Mouse (Mus musculus): ENCODE measurements at regions not wholly inside any gene's neighbourhood (a gene's known extent, or its start where the extent isn't known, plus 50 kb on each side); places are given as distances from the start of the nearest gene placed in this dataset.
A peak's percentile ranks its signal among the peaks of the same experiment; 100 is the strongest.

DNA sequence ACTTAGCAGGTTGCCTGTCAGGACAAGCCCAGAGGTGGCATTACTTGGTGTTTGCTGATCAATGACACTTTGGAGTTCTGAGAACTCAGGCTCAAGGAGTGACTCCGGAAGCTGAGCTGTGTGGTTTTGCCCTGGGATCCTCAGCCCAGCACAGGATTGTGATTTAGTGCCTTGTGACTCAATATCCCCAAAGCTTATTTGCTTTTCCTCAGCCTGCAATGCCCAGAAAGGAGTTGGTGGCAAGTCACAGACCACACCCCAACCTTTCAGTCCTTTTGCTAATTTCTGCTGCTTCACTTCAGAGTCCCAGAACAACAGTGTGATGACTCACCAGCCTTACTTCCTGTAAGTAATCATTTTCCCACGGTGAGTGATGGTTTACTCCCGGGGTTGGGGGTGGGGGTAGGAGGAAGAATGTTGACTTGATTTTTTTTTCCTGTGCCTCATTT is 198.5 kb upstream of the Marcks start:
- Histone ChIP-seq H3K4me1 (ENCODE audit: insufficient read depth) (peaks cover 5% of the 10 kb centered on the region; the same call in 1 of the 2 replicates), H3K4me2 (ENCODE audit: low read depth, low read length) (no peak overlapping the region), H3K4me3 (ENCODE audit: low read depth, low read length) (no peak overlapping the region), H3K9ac (replicated peaks) (no peak overlapping the region), H3K9me3 (ENCODE audit: low read length) (no peaks in the 10 kb centered on the region), H3K36me3 (replicated peaks; ENCODE audit: insufficient read depth, low read length) (no peaks in the 10 kb centered on the region), H3K27ac (ENCODE audit: low read depth) (peak overlapping the region; percentile 23; the same call in 1 of the 2 replicates), H3K27me3 (ENCODE audit: insufficient read depth, low read length) (no peaks in the 10 kb centered on the region)
- no peak for TF ChIP-seq CTCF (IDR thresholded peaks at IDR 0.05; ENCODE audit: low read depth)
- TF ChIP-seq EP300 (IDR thresholded peaks at IDR 0.05; ENCODE audit: low read depth): no peak; the same call in 1 of the 2 replicates
- peak; percentile 53 for ATAC-seq
- DNase-seq: peak; percentile 31
- WGBS (ENCODE audit: insufficient replicate concordance): 8% methylated on average over 3 of the region's 3 CpGs

DNA sequence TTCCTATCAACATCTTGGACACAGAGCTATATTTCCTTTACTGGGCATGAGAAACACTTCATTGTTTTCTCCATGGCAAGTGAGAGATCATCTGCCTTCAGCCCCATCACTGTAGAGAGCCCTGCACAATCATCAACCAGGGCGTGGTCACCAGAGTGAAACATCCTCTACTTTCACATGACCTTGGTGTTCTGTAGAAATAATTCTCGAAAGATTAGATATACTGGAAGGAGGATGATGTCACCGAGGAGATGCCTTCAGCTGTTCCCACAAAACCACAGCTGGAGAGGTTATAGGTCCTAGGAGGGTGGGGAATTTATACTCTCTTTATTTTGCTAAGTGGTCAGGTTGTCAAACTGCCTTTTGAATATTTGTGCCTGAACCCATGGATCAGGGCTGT is 196.4 kb upstream of the Marcks start:
- DNase-seq (no peak), ATAC-seq (no peak)
- TF ChIP-seq EP300 (IDR thresholded peaks at IDR 0.05; ENCODE audit: low read depth): no peak
- no peak for TF ChIP-seq CTCF (IDR thresholded peaks at IDR 0.05; ENCODE audit: low read depth)
- no peaks in the 10 kb centered on the region for H3K36me3 ChIP-seq (replicated peaks; ENCODE audit: insufficient read depth, low read length)
- H3K4me3 ChIP-seq (ENCODE audit: low read depth, low read length): no peak overlapping the region
- H3K4me2 ChIP-seq (ENCODE audit: low read depth, low read length): no peak overlapping the region
- H3K9ac ChIP-seq (replicated peaks): no peak overlapping the region
- WGBS (ENCODE audit: insufficient replicate concordance): 51% methylated on average over 3 of the region's 3 CpGs
- no peak overlapping the region for H3K27ac ChIP-seq (ENCODE audit: low read depth)
- H3K9me3 ChIP-seq (ENCODE audit: low read length): no peaks in the 10 kb centered on the region
- H3K4me1 ChIP-seq (ENCODE audit: insufficient read depth): peaks cover 5% of the 10 kb centered on the region; the same call in 1 of the 2 replicates
- H3K27me3 ChIP-seq (ENCODE audit: insufficient read depth, low read length): no peaks in the 10 kb centered on the region

DNA sequence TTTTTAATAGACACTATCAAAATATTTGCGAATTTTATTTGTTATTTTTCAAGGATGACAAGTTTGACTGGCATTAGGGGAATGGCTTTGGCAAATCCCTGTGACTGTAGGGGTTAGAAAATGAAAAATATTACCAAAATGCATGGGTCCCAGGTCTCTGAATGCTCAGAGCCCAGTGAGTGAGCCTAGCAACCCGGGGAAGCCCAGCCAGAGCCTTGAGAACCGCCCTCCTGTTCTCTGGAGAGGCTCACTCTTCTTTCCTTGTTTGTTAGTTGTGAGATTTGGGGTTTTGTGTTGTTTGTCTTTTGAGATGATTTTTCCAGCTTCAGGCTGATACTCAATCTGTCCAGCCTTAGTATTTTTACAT is 187.4 kb upstream of the Marcks start:
- Histone ChIP-seq H3K9ac (replicated peaks) (0 out of 2 replicates have a peak overlapping the region, but pooled peaks have one; percentile 38), H3K36me3 (replicated peaks; ENCODE audit: insufficient read depth, low read length) (no peaks in the 10 kb centered on the region), H3K4me2 (ENCODE audit: low read depth, low read length) (peak overlapping the region; percentile 50), H3K9me3 (ENCODE audit: low read length) (no peaks in the 10 kb centered on the region), H3K4me1 (ENCODE audit: insufficient read depth) (peaks cover 6% of the 10 kb centered on the region; the same call in 1 of the 2 replicates), H3K27me3 (ENCODE audit: insufficient read depth, low read length) (no peaks in the 10 kb centered on the region), H3K27ac (ENCODE audit: low read depth) (peak overlapping the region; percentile 86), H3K4me3 (ENCODE audit: low read depth, low read length) (no peak overlapping the region)
- 41% methylated on average over 3 of the region's 3 CpGs for WGBS (ENCODE audit: insufficient replicate concordance)
- ATAC-seq (0 out of 2 replicates have a peak, but pooled peaks have one; percentile 32), DNase-seq (no peak)
- TF ChIP-seq EP300 (IDR thresholded peaks at IDR 0.05; ENCODE audit: low read depth) (no peak), CTCF (IDR thresholded peaks at IDR 0.05; ENCODE audit: low read depth) (no peak)

DNA sequence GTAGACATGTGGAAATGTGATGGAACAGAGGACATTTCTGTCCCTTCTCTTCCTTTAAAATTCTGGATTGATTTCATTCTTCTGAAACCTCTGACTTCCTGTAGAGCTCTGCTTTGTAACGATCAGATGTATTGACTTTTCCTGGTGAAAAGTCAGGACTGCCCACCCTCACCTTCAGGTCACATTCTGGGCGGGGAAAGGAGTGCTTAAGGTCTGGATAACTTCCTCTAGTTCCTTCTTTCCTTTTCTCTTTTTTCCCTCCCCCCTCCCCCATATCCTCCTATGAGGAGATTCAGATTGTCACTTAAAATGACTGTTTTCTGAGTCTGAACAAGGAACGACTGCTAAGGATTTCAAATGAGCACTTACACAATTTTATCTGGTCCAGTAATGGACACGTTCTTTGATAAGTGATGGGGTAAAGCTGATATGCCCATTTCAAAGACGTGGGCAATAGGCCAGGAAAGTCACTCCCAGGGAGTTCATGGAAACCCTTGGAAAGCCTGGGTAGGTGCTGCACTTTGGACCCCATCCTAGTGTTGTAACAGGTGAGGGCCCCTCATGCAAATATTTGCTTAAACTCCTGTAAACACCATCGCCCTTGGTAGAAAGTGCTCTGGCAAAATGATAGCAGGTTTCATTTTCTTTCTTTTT is 186.9 kb upstream of the Marcks start:
- no peak overlapping the region for H3K9ac ChIP-seq (replicated peaks)
- H3K9me3 ChIP-seq (ENCODE audit: low read length): no peaks in the 10 kb centered on the region
- H3K27me3 ChIP-seq (ENCODE audit: insufficient read depth, low read length): no peaks in the 10 kb centered on the region
- DNase-seq (peak; percentile 67), ATAC-seq (peak; percentile 92)
- TF ChIP-seq EP300 (IDR thresholded peaks at IDR 0.05; ENCODE audit: low read depth) (0 out of 2 replicates have a peak, but pooled peaks have one; percentile 15), CTCF (IDR thresholded peaks at IDR 0.05; ENCODE audit: low read depth) (no peak)
- peak overlapping the region; percentile 50 for H3K4me2 ChIP-seq (ENCODE audit: low read depth, low read length)
- peaks cover 6% of the 10 kb centered on the region; the same call in 1 of the 2 replicates for H3K4me1 ChIP-seq (ENCODE audit: insufficient read depth)
- 38% methylated on average over 6 of the region's 6 CpGs for WGBS (ENCODE audit: insufficient replicate concordance)
- H3K36me3 ChIP-seq (replicated peaks; ENCODE audit: insufficient read depth, low read length): no peaks in the 10 kb centered on the region
- H3K4me3 ChIP-seq (ENCODE audit: low read depth, low read length): no peak overlapping the region
- H3K27ac ChIP-seq (ENCODE audit: low read depth): peak overlapping the region; percentile 86

DNA sequence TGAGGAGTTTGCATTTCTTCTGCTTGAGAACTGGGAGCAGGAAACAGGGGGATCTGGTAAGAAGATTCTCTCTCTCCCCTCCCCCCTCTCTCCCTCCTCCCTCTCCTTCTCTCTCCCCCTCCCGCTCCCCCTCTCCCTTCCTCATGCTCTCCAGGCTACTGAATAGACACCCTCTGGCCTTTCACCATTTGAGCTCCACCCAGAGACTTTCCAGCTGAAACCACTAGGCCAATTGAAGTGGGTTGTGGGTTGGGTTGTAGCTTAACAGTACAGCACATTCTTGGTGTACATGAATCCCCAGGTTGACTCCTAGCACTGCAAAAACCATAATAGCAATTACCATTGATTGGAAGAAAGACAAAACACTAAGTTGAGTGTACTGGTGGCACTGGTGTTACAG is 185.0 kb upstream of the Marcks start:
- H3K27ac ChIP-seq (ENCODE audit: low read depth): no peak overlapping the region
- no peaks in the 10 kb centered on the region for H3K9me3 ChIP-seq (ENCODE audit: low read length)
- TF ChIP-seq CTCF (IDR thresholded peaks at IDR 0.05; ENCODE audit: low read depth) (no peak), EP300 (IDR thresholded peaks at IDR 0.05; ENCODE audit: low read depth) (no peak)
- ATAC-seq (no peak), DNase-seq (no peak)
- 73% methylated on average over 1 of the region's 1 CpGs for WGBS (ENCODE audit: insufficient replicate concordance)
- H3K4me1 ChIP-seq (ENCODE audit: insufficient read depth): peaks cover 6% of the 10 kb centered on the region; the same call in 1 of the 2 replicates
- no peaks in the 10 kb centered on the region for H3K36me3 ChIP-seq (replicated peaks; ENCODE audit: insufficient read depth, low read length)
- H3K4me3 ChIP-seq (ENCODE audit: low read depth, low read length): no peak overlapping the region
- no peak overlapping the region for H3K9ac ChIP-seq (replicated peaks)
- H3K4me2 ChIP-seq (ENCODE audit: low read depth, low read length): no peak overlapping the region
- no peaks in the 10 kb centered on the region for H3K27me3 ChIP-seq (ENCODE audit: insufficient read depth, low read length)

- no peak overlapping the region for H3K27ac ChIP-seq (ENCODE audit: low read depth)
- TF ChIP-seq CTCF (IDR thresholded peaks at IDR 0.05; ENCODE audit: low read depth) (no peak), EP300 (IDR thresholded peaks at IDR 0.05; ENCODE audit: low read depth) (no peak)
- DNase-seq (no peak), ATAC-seq (no peak)
- H3K4me2 ChIP-seq (ENCODE audit: low read depth, low read length): no peak overlapping the region
- peaks cover 6% of the 10 kb centered on the region; the same call in 1 of the 2 replicates for H3K4me1 ChIP-seq (ENCODE audit: insufficient read depth)
- no peak overlapping the region for H3K9ac ChIP-seq (replicated peaks)
- H3K27me3 ChIP-seq (ENCODE audit: insufficient read depth, low read length): no peaks in the 10 kb centered on the region
- 57% methylated on average over 1 of the region's 1 CpGs for WGBS (ENCODE audit: insufficient replicate concordance)
- no peaks in the 10 kb centered on the region for H3K9me3 ChIP-seq (ENCODE audit: low read length)
- no peak overlapping the region for H3K4me3 ChIP-seq (ENCODE audit: low read depth, low read length)
- H3K36me3 ChIP-seq (replicated peaks; ENCODE audit: insufficient read depth, low read length): no peaks in the 10 kb centered on the region
These were observed 184.1 kb upstream of the Marcks start for GRCm38 (mm10) chr10:37322809-37323208.
